Mouse (Mus musculus): ENCODE measurements around the gene Cdc42ep3.

Gene Cdc42ep3

GRCm38 (mm10) chr17:79354444-79355270 lies at the start of gene Cdc42ep3:
Cdc42ep3 (minus strand) TSS chr17:79355091.
- DNase-seq, result peak; percentile 88 to 90

DNA sequence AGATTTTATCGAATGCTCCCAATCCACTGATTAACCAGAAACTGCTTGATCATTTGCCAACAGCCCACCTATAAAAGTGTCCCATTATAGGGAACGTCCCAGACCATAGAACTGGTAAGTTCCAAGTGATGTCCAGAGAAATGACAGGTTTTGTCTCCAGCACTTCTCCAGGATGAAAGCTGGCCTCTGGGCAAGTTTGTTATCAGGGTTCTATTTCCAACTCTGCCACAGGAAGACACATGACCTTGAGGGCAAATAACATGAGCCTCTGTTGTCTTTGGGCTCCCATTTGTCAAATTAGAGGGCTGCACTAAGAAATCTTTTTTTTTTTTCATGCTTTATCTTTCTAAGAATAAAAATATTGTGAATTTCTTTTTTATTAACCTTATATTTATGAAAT lies 45.5 kb upstream of the Cdc42ep3 start:
- no peak for DNase-seq

DNA sequence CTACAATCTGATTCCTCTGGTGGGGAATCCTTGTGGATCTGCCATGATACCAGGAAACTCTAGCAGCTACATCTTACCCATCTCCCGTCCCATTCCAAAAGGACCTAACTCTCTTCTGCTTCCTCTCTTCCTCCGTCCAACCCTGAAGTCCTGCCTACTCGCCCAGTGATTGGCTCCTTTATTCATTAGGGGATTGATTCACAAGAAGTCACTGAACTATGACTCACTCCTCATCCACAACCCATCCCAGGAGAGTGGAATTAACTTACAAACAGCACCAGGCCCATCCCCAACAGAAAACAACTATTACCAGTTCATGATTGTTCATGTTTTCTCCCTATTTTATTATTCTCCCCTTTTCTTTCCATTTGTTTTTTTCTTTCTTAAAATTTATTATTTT lies 43.5 kb upstream of the Cdc42ep3 start:
- DNase-seq, result no peak

DNA sequence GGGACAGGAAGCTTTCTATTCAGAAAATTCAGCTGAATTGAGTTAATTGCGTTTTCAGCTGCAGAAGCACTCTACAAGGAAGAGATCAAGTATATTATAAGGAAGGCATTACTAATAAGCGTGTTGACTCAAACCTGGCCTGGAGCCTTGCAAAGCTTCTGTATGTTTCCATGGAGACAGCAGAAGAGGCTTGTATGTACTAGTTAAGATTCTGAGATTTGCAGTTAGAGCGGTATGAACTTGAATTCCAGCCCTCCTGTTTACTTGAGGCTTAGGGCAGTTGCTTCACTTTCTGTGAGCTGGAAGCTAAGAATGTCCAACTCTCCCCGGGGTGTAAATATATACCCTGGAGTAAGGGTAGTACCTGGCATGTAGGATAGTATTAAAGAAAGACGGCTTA lies 39.9 kb upstream of the Cdc42ep3 start:
- DNase-seq, result peak in 1 of 2 experiments; percentile 31

- DNase-seq, result no peak
These were observed 39.0 kb upstream of the Cdc42ep3 start for GRCm38 (mm10) chr17:79393886-79394285.

DNA sequence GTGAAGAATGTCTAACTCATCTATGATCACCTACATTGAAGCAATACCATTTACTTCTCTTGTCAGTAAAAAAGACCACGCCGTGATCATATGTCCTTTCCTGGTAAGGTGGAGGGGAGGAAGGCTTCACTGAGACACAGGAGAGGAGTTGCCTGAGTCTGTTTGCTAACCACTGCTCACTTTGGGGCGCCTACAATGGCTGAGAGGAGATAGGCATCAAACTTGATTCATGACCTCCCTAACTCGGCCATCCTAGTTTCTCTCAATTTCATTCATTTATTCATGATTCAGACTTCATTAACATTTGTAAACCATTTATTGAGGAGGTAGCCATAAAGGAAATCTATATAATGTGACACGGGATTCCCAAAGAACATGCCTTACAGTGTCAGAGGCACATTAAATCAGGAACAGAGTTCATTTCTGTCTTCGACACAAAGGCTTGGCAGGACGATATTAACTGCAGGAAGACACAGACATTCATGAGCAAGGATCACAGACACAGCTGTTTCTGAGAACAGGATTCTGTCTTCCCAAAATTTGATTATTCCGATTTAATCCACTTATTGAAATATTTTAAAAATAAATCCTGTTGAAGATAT lies 32.7 kb upstream of the Cdc42ep3 start:
- DNase-seq, result no peak

DNA sequence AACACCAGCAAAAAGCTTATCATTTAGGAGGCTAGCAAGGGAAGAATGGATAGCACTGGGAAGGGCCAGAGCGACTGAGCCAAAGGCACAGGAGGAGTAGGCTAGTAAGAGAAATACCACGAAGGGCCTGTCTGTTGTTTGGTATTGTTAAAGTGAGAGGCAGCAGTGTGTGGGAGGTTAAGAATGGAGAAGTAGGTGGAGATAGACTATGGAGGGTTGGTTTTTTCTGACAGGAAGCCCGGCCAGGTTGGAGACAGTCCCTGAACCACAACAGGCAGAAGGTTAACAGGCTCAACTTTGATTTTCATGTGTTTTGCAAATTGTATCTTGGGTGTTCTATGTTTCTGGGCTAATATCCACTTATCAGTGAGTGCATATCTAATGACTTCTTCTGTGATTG lies 26.6 kb upstream of the Cdc42ep3 start:
- no peak for DNase-seq

- no peak for DNase-seq
These were observed 24.3 kb upstream of the Cdc42ep3 start for GRCm38 (mm10) chr17:79379191-79379590.

DNA sequence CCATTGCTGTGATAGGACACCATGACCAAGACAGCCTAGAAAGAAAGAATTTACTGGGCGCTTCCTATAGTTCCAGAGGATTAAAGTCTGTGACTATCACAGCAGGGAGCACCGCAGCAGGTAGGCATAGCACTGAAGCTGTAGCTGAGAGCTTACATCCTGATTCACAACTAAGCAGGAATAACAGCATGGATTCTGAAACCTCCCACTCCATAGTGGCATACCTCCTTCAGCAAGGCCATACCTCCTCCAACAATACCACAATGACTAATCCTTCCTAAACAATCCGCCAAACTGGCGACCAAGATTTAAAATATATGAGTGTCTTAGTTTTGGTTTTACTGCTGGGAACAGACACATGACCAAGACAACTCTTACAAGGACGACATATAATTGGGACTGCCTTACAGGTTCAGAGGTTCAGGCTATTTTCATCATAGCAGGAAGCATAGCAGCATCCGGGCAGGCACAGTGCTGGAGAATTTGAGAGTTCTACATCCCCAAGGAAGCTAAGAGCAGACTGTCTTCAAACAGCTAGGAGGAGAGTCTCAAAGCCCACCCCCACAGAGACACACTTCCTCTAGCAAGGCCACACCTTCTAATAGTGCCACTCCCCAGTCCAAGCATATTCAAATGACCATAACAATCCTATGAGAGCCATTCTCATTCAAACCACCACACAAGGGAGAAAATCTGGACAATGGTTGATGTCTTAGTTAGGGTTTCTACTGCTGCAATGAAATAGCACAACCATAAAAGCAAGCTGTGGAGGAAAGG lies 21.7 kb upstream of the Cdc42ep3 start:
- DNase-seq, result no peak

DNA sequence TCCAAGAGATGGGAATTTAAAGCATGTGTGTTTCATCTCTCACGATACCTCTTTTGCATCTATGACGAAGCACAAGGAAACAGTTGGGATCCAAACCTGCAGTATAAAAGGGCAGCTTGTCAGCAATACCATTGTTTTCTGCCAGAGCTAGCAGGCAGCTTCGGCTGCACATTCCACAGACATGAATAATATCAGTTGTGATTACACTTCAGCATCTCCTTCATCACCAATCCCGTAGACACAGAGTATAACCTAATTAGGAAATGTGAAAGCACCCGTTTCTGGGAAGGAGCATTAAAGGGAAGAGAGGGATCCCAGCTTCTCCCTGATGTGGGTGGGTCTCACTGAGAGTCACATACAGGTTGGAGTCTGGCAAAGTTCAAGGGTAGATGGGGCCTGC lies 18.1 kb upstream of the Cdc42ep3 start:
- DNase-seq, result no peak

GRCm38 (mm10) chr17:79364749-79365450 lies 10.0 kb upstream of the Cdc42ep3 start:
- no peak for DNase-seq

DNA sequence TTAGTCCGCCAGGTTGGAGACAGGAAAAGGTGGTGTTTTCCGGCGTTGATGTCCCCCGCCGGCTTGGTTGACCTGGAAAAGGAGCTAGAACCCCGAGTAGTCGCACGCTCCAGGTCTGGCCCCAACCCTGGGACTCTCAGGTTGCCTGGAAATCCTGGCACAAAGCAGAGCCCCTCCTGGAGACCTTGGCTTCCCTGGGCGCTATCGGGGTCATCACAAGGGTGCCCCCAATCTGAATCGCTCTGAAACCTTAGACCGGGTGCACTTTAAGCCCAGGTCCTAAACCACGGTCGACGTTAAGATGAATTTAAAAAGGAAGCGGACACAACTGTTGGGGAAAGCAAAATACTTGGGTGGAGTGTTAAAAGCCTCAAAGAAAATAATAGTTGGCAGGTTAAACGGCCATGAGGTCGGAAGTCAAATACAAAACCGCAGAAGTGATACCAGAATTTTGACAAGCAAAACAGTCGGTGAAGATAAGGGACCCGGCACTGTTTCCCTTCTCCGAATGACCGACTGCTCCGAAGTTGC lies 1.2 kb upstream of the Cdc42ep3 start:
- no peak for DNase-seq

- DNase-seq, result peak; percentile 79 to 82
These were observed 540 bp upstream of the Cdc42ep3 start for GRCm38 (mm10) chr17:79355271-79355991.

GRCm38 (mm10) chr17:79354174-79354443 lies 782 bp downstream of the Cdc42ep3 start:
- DNase-seq, result no peak

DNA sequence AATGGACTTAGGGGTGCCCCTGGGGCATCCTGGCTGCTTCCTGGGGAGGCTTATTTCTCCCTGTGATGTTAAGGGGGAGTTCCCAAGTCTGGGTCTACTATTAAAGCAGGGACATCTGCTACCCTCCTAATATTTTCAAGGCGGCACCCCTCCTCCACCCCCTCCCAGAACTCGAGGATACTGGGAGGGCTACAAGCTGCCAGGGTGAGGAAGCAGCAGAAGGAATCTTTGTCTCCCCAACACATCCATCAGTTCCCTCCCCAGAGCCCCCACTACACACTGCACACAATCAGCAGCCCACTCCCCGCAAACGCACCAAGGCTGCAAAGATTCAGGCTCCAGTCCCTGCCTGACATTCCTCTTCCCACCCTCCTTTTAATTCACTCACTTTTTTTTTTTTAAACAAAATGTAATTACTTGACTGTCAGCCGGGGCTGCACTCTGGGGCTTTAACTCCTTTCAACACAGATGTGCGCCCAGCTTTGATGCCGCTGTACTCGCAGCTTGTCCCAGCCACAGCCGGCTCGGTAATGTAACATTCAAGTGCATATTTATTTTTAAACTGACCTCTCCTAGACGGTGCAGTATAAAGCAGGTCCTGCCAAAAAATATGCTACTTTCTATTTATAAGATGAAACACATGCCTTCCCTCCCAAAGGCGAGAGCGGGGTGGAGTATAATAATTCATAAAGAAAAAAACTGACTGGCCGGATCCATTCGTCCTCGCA lies 1.3 kb downstream of the Cdc42ep3 start:
- DNase-seq, result peak in 1 of 2 experiments; percentile 49

GRCm38 (mm10) chr17:79350751-79351191 lies 4.1 kb downstream of the Cdc42ep3 start:
- no peak for DNase-seq

DNA sequence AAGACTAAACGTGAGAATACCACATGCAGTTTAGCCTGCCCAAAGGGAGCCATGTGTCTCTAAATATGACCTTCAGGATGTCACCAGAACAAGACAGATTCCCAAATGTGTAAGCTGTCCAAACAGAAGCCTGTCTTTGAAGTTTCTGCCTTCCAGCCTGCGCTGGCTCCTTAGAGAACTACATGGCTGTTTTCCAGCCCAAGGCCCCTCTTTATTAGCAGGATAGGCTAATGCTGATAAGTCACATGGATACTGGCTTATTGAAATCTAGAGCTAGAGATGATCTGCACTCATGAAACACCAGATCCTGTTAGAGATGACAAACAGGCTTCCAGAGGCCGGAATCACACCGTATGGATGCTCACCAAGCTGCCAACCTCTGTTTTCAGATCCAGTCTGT lies 5.5 kb downstream of the Cdc42ep3 start:
- no peak for DNase-seq

DNA sequence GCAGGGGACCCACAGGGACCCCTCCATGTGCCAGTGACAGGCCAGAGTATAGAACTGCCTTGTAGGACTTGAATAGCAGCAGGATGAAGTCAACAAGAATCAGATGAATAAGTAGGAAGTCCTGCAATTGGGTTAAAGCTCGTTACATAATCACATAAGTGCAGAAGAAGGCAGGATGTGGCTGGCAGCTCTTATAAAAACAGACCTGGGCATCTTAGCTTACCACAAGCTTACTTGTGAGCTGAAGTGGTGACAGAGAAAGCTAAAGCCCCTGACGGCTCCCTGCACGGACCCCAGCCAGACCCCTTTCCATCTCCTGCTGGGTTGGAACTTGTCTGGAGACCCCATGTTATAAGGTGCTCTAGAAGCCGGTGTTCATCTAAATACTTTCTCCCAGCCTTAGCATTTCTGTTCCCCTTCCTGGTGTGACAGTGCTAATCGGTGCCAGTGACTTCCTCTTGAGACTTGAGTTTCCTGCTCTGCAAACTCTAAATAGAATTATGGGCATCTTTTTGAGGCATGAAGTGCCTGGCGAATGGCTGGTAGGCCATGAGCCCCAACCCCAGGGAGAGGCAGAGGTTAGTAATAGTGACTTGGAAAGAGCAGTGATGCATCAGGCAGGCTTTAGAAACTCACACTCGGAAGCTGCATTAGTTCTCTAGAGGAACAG lies 6.8 kb downstream of the Cdc42ep3 start:
- no peak for DNase-seq

DNA sequence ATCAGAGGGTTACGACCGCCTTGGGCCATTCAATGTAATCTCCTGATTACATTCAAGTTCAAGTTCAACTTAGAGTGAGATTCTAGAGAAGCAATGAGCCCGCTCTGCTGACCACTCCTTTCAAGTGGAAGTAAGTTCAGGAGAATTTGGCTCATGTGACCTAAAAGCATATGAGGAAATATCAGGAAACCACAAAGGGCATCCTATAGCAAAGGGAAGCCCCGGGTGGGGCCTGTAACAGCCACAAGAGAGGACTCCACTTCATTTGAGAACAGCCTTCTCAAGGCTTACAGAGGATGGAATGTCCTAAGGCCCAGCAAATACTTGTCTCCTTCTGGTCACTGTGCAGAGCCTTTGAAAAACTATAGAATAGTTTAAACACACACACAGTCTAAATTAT lies 7.6 kb downstream of the Cdc42ep3 start:
- DNase-seq, result no peak

DNA sequence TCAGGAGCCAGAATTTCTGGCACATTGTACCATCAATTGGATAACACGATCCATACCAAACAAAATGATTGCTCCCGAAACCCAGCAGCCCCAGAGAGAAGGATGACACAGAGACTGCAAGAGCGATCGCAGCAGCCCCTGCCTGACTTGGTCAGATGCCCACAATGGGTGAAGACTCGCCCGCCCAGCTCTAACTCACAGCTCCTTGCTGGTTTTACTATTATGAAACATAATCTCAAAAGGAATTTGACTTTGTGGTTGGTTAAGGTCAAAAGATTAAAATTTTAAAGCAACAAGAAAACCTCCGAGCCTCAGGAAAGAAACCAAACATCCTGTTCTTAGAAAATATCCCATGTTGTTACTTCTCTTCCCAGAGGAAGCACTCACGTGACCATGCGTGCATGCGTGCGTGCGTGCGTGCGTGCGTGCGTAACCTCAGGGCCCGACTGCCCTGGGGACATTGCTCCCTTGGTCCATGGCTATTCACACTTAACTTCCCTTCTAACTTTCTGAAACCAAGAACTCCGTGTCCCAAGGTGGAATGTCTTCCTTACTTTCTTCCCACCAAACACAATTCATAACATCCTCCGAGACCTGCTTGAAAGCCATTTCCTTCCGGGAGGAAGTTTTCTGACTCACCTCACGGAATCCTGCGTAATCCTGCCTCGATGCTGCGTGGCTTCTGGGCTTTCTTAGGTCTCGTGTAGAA lies 9.7 kb downstream of the Cdc42ep3 start:
- no peak for DNase-seq
